Mouse (Mus musculus) midbrain, embryonic 13.5 days (tissue): ENCODE results near the gene Vti1a. TPM values are rescaled to one million over a fixed set of nuclear protein-coding genes. Genes with fewer than 3 reads are reported as not detected.

Source experiments
- ATAC-seq: fragments of 200-750 bp; cut with Nextera tagmentation; 2 replicates; pipeline ENCODE4 v1.8.0; 2017; ENCODE audit warnings: mild to moderate bottlenecking, moderate TSS enrichment, moderate library complexity
- H3K27ac ChIP-seq: fragments of 300-500 bp; sonication (generic); 2 replicates; pipeline ENCODE4 v1.5.1; 2015; ENCODE audit warnings: inconsistent platforms, mild to moderate bottlenecking, moderate library complexity
- H3K27me3 ChIP-seq: fragments of 300-500 bp; sonication (generic); 2 replicates; pipeline ENCODE4 v1.6.1; 2015; ENCODE audit warnings: mild to moderate bottlenecking, inconsistent platforms
- H3K36me3 ChIP-seq: fragments of 300-500 bp; sonication (generic); 2 replicates; pipeline ENCODE4 v1.6.1; 2015; ENCODE audit warnings: mild to moderate bottlenecking, inconsistent platforms
- H3K4me1 ChIP-seq: fragments of 300-500 bp; sonication (generic); replicated peaks from 2 replicates; pipeline ENCODE4 v1.6.1; 2015; ENCODE audit warnings: inconsistent platforms
- H3K4me2 ChIP-seq: fragments of 300-500 bp; sonication (generic); replicated peaks from 2 replicates; pipeline ENCODE4 v1.6.1; 2015; ENCODE audit warnings: moderate library complexity, mild to moderate bottlenecking, inconsistent platforms
- H3K4me3 ChIP-seq: fragments of 300-500 bp; sonication (generic); replicated peaks from 2 replicates; pipeline ENCODE4 v1.5.1; 2015; ENCODE audit warnings: mild to moderate bottlenecking, inconsistent platforms
- H3K9ac ChIP-seq: fragments of 300-500 bp; sonication (generic); replicated peaks from 2 replicates; pipeline ENCODE4 v1.6.1; 2015; ENCODE audit warnings: mild to moderate bottlenecking, inconsistent platforms
- H3K9me3 ChIP-seq: fragments of 300-500 bp; sonication (generic); 2 replicates; pipeline ENCODE4 v1.6.1; 2016; ENCODE audit warnings: mild to moderate bottlenecking, inconsistent platforms
- WGBS: fragments of 180-500 bp; shearing (Covaris S2); methylation state at CpG from one replicate; pipeline ENCODE4 v1.1.7; 2015; 5-methylcytosine and 5-hydroxymethylcytosine counted together
- polyA plus RNA-seq: library from polyadenylated mRNA; unstranded; fragments of >200 nt; fragmentation: Nextera tagmentation; extraction: Ambion mirVana; gene quantifications from 2 replicates; pipeline ENCODE4 v1.2.1, GENCODE M21; 2015

Gene Vti1a
- polyA plus RNA-seq, 1 experiment from 2014 or later = 31.4 TPM

DNA sequence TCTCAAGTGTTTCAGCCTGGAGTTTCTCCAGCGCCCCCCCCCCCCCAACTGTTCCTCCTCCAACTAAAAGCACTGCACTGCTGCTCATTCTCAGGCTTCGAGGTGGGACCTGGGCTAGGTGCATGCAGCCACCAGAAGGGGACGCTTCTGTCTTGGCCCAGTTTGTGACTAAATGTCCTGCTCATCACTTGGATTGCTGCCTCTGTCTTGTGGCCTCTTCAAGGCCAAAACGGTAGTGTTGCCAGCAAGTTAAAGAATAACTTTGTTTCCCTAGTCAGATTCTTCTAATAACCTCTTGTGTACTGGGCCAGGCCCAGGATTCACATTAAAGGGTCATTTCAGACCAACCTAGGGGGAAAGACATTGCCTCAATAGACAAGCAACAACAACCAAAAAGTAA is 187.7 kb downstream of the Vti1a start:
- H3K27ac ChIP-seq = no peak overlapping the region
- 78% methylated on average over 4 of the region's 4 CpGs for WGBS

DNA sequence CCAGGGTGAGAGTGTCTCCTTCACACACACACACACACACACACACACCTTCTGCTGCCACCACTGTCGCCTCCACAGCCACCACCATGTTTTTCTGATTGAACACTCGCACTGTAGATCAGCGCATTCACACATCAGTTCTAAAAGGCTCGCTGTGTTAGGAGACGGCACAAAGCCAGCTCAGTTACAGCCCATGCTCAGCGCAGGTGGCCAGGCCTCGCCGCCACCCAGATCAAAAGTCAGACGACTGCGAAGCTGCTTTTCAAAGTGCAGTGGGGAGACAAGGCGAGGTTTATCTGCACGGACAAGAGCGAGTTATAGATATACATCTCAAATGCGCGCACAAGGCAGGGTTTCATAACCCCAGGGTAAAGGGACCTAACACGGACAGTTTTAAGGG is 191.7 kb downstream of the Vti1a start:
- no peak for ATAC-seq
- Histone ChIP-seq H3K4me2 (no peak overlapping the region), H3K27ac (0 out of 2 replicates have a peak overlapping the region, but pooled peaks have one; percentile 21), H3K9me3 (no peaks in the 10 kb centered on the region), H3K27me3 (no peaks in the 10 kb centered on the region), H3K9ac (no peak overlapping the region), H3K4me3 (no peak overlapping the region), H3K36me3 (no peaks in the 10 kb centered on the region), H3K4me1 (no peaks in the 10 kb centered on the region)
- WGBS = 77% methylated on average over 16 of the region's 16 CpGs

More for the DNA sequence above, 187.7 kb downstream of the Vti1a start:
- Histone ChIP-seq H3K4me2 (no peak overlapping the region), H3K36me3 (no peaks in the 10 kb centered on the region), H3K4me1 (peaks cover 15% of the 10 kb centered on the region), H3K4me3 (no peak overlapping the region), H3K9ac (no peak overlapping the region), H3K9me3 (no peaks in the 10 kb centered on the region), H3K27me3 (no peaks in the 10 kb centered on the region)
- no peak for ATAC-seq

DNA sequence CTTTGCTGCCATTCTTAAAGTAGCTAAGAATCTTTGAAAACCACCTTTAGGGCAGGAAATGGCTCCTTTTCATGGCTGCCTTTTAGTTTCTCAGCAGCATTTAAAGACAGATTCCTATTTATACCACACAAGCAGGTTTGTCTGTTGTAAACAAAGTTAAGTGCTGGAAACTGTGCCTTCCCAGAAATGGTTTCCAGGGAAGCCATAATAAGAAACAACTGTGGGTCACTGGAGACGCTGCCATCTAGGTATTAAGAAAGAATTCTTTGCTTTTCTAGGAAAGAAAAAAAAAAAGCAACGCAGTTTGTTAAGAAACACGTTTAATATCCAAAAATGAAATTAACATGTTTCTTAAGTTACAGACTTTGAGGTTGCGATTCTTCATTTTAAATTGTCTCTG is 192.1 kb downstream of the Vti1a start:
- no peak overlapping the region for H3K4me3 ChIP-seq
- H3K9ac ChIP-seq = no peak overlapping the region
- H3K9me3 ChIP-seq = no peaks in the 10 kb centered on the region
- H3K4me1 ChIP-seq = no peaks in the 10 kb centered on the region
- no peak for ATAC-seq
- no peak overlapping the region for H3K4me2 ChIP-seq
- 87% methylated on average over 4 of the region's 4 CpGs for WGBS
- no peaks in the 10 kb centered on the region for H3K36me3 ChIP-seq
- H3K27me3 ChIP-seq = no peaks in the 10 kb centered on the region
- no peak overlapping the region for H3K27ac ChIP-seq

DNA sequence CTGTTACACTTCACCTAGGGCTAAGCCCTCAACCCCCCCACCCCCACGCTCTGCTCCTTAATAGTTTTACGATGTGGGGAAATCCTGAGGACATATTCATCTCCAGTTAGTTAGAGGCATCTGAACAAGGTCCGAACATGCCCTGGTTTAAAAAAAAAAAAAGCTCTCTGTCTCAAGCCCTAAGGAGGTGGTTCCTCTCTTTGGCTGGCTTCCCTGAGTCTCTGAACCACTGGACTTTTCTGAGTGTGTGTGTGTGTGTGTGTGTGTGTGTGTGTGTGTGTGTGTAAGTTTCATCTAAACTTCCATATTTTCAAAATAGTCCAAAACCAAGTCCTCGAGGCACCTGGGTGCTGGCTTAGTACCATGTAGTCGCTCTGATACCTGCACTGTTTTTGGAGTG is 192.9 kb downstream of the Vti1a start:
- Histone ChIP-seq H3K9ac (no peak overlapping the region), H3K4me2 (no peak overlapping the region), H3K27ac (no peak overlapping the region), H3K36me3 (no peaks in the 10 kb centered on the region), H3K4me3 (no peak overlapping the region), H3K4me1 (no peaks in the 10 kb centered on the region), H3K9me3 (no peaks in the 10 kb centered on the region), H3K27me3 (no peaks in the 10 kb centered on the region)
- WGBS = 92% methylated on average over 5 of the region's 5 CpGs
- ATAC-seq = no peak

DNA sequence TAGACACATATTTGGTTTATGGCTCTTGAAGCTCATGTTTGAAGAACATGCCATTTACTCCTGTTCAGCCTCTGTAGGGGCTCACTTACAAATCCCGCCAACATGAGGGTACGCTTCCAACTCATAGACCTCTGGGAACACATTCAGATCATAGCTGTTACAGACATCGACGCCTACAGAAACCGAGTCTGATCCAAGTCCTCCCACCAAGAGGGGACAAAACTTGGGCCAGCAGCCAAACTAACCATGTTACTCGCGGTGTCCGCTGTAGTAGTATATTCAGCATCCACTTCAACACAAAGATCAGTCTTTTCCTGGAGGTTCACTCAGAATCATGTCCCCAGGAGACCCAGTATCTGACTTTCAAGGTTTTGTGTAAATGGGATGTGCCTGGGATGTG is 193.5 kb downstream of the Vti1a start:
- Histone ChIP-seq H3K27ac (no peak overlapping the region), H3K36me3 (no peaks in the 10 kb centered on the region), H3K4me2 (no peak overlapping the region), H3K9ac (no peak overlapping the region), H3K27me3 (no peaks in the 10 kb centered on the region), H3K9me3 (no peaks in the 10 kb centered on the region), H3K4me1 (no peaks in the 10 kb centered on the region), H3K4me3 (no peak overlapping the region)
- 96% methylated on average over 8 of the region's 8 CpGs for WGBS
- no peak for ATAC-seq

DNA sequence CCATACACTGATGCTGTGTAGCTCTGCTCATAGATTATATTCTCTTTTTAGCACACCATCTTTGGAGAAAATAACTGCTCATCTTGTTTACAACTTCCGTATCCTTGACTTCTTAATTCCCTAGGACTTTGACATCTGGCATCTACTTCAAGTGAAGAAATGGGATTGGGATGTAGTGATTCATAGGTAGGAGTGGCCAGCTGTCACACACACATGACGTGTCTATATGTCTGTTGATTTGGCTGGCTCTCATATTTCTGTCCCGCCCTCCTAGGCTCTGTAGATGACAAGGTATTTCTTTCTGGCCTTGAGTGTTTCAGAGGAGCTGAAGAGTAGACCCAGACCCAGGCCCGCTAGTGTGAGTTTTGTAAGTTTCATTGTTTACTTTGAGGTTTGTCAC is 197.8 kb downstream of the Vti1a start:
- no peak overlapping the region for H3K4me2 ChIP-seq
- no peak for ATAC-seq
- H3K4me1 ChIP-seq = no peaks in the 10 kb centered on the region
- whole genome bisulfite sequencing = 90% methylated on average over 4 of the region's 4 CpGs
- no peaks in the 10 kb centered on the region for H3K9me3 ChIP-seq
- no peaks in the 10 kb centered on the region for H3K27me3 ChIP-seq
- no peak overlapping the region for H3K9ac ChIP-seq
- H3K4me3 ChIP-seq = no peak overlapping the region
- H3K36me3 ChIP-seq = no peaks in the 10 kb centered on the region
- H3K27ac ChIP-seq = no peak overlapping the region

DNA sequence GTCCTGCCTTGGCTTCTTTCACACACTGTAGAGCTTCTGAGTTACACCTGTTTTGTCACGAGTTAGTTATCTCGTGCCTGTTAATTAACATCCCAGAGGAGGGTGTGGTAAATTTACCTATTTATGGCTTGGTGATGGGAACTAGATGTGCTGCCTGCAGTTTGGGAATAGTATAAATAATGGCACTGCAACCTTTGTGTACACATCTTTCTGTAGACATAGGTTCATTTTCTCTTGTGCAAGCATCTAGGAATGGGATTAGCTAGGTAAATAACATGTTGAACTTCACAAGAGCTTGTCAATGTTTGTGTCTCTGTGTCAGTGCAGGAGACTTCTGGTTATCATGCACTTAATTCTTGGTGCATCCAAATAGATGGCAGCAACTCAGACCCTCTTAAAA is 204.1 kb downstream of the Vti1a start:
- peaks cover 9% of the 10 kb centered on the region; the same call in 1 of the 2 replicates for H3K4me1 ChIP-seq
- no peak for ATAC-seq
- H3K4me3 ChIP-seq = no peak overlapping the region
- H3K27ac ChIP-seq = no peak overlapping the region
- no peak overlapping the region for H3K9ac ChIP-seq
- no peaks in the 10 kb centered on the region for H3K36me3 ChIP-seq
- no peaks in the 10 kb centered on the region for H3K27me3 ChIP-seq
- WGBS = 90% methylated on average over 2 of the region's 2 CpGs
- no peaks in the 10 kb centered on the region for H3K9me3 ChIP-seq
- no peak overlapping the region for H3K4me2 ChIP-seq

DNA sequence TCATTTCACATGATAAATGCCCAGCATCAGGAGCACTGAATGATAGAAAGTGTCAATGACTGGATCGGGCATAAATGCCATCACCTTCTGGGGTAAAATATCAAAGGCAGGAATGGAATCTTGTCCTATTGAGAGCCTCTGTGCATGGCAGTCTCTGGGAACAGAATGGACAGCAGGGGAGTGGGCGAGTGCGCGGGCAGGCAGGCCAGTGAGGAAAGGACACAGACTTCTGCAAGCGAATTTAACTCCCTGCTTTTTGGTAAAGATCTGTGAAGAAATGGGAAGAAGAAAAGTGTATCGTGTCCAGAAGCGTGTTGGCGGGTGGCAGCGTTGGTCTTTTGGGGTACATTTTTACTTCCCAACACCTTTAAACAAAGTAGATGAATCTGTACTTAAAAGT is 207.2 kb downstream of the Vti1a start:
- ATAC-seq = no peak
- no peak overlapping the region for H3K4me2 ChIP-seq
- 82% methylated on average over 9 of the region's 9 CpGs for WGBS
- no peak overlapping the region for H3K4me3 ChIP-seq
- no peaks in the 10 kb centered on the region for H3K27me3 ChIP-seq
- H3K27ac ChIP-seq = 0 out of 2 replicates have a peak overlapping the region, but pooled peaks have one; percentile 35
- no peaks in the 10 kb centered on the region for H3K9me3 ChIP-seq
- H3K9ac ChIP-seq = no peak overlapping the region
- H3K36me3 ChIP-seq = no peaks in the 10 kb centered on the region
- peaks cover 9% of the 10 kb centered on the region; the same call in 1 of the 2 replicates for H3K4me1 ChIP-seq

DNA sequence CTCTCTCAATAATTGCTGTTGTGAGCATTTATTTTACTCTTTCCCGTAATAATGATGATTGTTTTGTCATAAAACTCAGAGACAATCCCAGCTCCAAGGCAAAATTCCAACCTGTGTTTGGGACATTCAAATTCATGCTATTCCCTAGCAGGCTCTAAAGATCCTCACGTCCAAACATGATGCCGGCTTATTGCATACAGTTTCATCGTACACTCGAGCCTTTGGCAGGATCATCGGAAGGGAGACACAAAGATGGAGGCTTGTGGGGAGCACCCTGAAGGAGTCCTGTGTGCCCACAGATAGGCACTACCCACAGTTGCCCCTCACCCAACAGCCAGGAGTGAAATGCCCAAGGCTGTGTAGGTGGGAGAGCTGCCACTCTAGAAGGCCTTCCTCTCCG is 208.3 kb downstream of the Vti1a start:
- no peak for ATAC-seq
- no peak overlapping the region for H3K4me2 ChIP-seq
- no peaks in the 10 kb centered on the region for H3K27me3 ChIP-seq
- no peak overlapping the region for H3K4me3 ChIP-seq
- H3K27ac ChIP-seq = no peak overlapping the region
- H3K36me3 ChIP-seq = no peaks in the 10 kb centered on the region
- peaks cover 9% of the 10 kb centered on the region; the same call in 1 of the 2 replicates for H3K4me1 ChIP-seq
- 95% methylated on average over 7 of the region's 7 CpGs for WGBS
- no peaks in the 10 kb centered on the region for H3K9me3 ChIP-seq
- H3K9ac ChIP-seq = no peak overlapping the region

DNA sequence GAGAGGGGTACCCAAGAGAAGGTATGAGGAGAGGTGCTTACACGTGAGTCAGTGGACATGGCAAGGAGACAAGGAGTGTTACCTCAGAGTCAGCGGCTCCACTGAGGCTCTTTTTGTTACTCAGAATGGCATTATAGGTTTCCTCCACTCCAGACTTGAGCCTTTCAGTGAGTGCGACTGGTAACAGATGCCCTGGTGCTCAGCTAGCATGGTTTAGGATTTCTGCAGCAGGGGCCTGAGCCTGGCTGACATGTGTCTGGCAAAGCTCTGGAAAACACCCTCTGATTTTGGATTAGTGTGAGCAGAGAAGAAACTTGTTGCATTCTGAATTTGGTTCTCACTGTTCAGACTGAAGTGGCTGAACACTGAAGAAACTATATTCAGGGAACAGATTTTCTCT is 209.0 kb downstream of the Vti1a start:
- Histone ChIP-seq H3K4me3 (no peak overlapping the region), H3K27ac (no peak overlapping the region), H3K9ac (no peak overlapping the region), H3K27me3 (no peaks in the 10 kb centered on the region), H3K9me3 (no peaks in the 10 kb centered on the region), H3K4me1 (peaks cover 9% of the 10 kb centered on the region; the same call in 1 of the 2 replicates), H3K4me2 (no peak overlapping the region), H3K36me3 (no peaks in the 10 kb centered on the region)
- 69% methylated on average over 3 of the region's 3 CpGs for WGBS
- ATAC-seq = no peak

DNA sequence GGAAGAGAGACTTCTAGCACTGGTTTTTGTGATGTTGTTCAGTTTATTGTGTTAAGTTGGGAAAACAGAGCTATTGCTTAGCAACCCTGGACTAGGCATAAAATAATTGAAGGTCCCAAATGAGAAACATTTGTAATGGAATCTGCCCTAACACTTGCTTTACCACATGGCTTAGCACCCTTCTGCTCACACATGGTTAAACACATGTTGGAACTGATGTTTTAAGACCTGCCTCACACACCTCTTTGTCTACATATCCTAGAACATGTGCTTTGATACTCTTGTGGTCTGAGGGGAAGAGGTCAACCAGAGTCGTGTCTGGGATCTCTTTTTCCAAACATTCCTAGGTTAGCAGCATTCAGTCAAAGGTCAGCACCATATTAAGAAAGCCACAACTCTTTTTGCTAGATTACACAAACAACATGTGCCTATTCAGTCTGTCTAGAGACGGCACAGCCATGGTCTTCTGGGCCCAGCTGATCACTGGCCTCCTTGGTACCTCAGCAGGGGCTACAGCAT is 210.7 kb downstream of the Vti1a start:
- 49% methylated on average over 2 of the region's 2 CpGs for WGBS
- H3K27me3 ChIP-seq = no peaks in the 10 kb centered on the region
- ATAC-seq = no peak
- no peak overlapping the region for H3K4me2 ChIP-seq
- H3K36me3 ChIP-seq = no peaks in the 10 kb centered on the region
- H3K9me3 ChIP-seq = no peaks in the 10 kb centered on the region
- no peak overlapping the region for H3K9ac ChIP-seq
- peaks cover 9% of the 10 kb centered on the region; the same call in 1 of the 2 replicates for H3K4me1 ChIP-seq
- no peak overlapping the region for H3K27ac ChIP-seq
- H3K4me3 ChIP-seq = no peak overlapping the region

DNA sequence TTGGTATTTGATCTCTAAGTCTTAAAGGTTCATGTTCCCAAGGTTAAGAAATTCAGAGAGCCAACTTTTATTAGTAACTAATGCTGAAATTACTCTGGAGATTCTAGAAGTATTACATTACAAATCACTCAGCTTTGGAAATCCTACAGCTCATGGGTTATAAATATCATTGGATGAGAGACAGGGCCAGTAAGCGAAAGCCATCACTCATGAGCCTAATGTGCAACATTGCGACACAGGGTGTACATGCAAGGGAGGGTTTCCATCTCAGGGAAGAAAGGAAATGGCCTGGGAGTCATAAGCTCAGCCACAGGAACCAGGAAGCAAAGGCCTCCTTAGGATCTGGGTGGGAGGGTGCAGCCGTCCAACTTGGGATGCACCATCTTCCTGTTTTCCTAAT is 213.9 kb downstream of the Vti1a start:
- Histone ChIP-seq H3K36me3 (no peaks in the 10 kb centered on the region), H3K27ac (no peak overlapping the region), H3K9me3 (no peaks in the 10 kb centered on the region), H3K27me3 (no peaks in the 10 kb centered on the region), H3K9ac (no peak overlapping the region), H3K4me2 (no peak overlapping the region), H3K4me3 (no peak overlapping the region), H3K4me1 (no peaks in the 10 kb centered on the region)
- no peak for ATAC-seq
- 96% methylated on average over 3 of the region's 3 CpGs for WGBS

DNA sequence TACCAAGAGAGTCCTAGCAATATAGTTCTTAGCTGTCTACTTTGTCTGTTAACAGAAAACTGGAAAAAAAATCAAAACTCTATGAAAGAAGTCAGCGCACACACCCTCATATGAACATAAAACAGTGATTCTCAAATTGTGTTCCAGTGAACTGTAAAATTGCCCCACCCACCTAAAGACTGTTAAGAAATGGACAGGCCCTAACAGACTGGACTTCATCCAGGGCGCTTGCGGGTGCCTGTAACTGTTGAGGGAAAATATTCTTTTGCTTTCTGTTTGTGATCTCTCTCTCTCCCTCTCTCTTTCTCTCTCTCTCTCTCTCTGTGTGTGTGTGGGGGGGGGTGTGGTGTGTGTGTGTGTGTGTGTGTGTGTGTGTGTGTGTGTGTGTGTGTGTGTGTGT is 216.6 kb downstream of the Vti1a start:
- ATAC-seq = no peak
- H3K4me1 ChIP-seq = peaks cover 2% of the 10 kb centered on the region; the same call in 1 of the 2 replicates
- no peaks in the 10 kb centered on the region for H3K36me3 ChIP-seq
- H3K9me3 ChIP-seq = no peaks in the 10 kb centered on the region
- H3K27ac ChIP-seq = no peak overlapping the region
- no peak overlapping the region for H3K4me3 ChIP-seq
- H3K9ac ChIP-seq = no peak overlapping the region
- H3K27me3 ChIP-seq = no peaks in the 10 kb centered on the region
- no peak overlapping the region for H3K4me2 ChIP-seq
- WGBS = 95% methylated on average over 3 of the region's 3 CpGs
